Mouse (Mus musculus) C3H10T1/2 (cell line): ENCODE results near the gene Gm9195. TPM values are rescaled to one million over a fixed set of nuclear protein-coding genes. Genes with fewer than 3 reads are reported as not detected.

Source experiments
- polyA plus RNA-seq, 2 experiments: library from polyadenylated mRNA; unstranded; fragments of >200 nt; fragmentation: generic; extraction: Trizol; gene quantifications; one replicate each; pipeline ENCODE4 v1.2.1; 2012; ENCODE audit warnings: missing spikeins in 2 of 2

Gm9195 gene
- not detected for polyA plus RNA-seq

GRCm38 (mm10) chr14:72491738-72492137 lies at the start of gene Gm9195:
Gene Gm9195, minus strand, starts transcription at chr14:72491838.

Other genes with a start within 250 kb of the Gm9195 start
- 1 to 10 TPM in 1 of 2 experiments, under 1 TPM in 1; 0.60 to 8.5 TPM for gene Fndc3a, start 218.2 kb upstream of the Gm9195 start, polyA plus RNA-seq